Mouse (Mus musculus) heart, postnatal 0 days (tissue): ENCODE data around the gene Sptbn4.

ENCODE experiments used
- CTCF ChIP-seq: IDR thresholded peaks from 2 replicates; pipeline ENCODE4 v1.5.1; 2016; ENCODE audit warnings: antibody characterized with exemption, control low read depth, low read depth
- EP300 ChIP-seq: IDR thresholded peaks from 2 replicates; pipeline ENCODE4 v1.6.1; 2016; ENCODE audit warnings: antibody characterized with exemption, low read depth

GRCm38 (mm10) chr7:27366082-27366844, 81.2 kb downstream of the Sptbn4 start:
- TF ChIP-seq EP300 (no peak), CTCF (no peak)
